ENCODE assay signal across 9 mouse cellular contexts in genomic region chr1:33946601-33947395, GRCm38 (mm10). TPM values are rescaled to one million over a fixed set of nuclear protein-coding genes. Genes with fewer than 3 reads are reported as not detected.
DNase-seq lines count a peak whose midpoint lies in the region; ATAC-seq and TF ChIP-seq lines count a peak whose summit lies in the region.
"Had no signal": no experiment of that assay in that cellular context is flagged by ENCODE, and none has a peak within 500 bp of the region (broad histone marks: within the 10 kb centered on the region; RNA-seq: fewer than 3 reads in every experiment).

No protein-coding gene starts in this region.

- H3K9me3 ChIP-seq in kidney, embryonic 14.5 days (ENCODE audit: control insufficient read depth, low read length): no peaks in the 10 kb centered on the region
- H3K9me3 ChIP-seq in heart, postnatal 0 days (replicated peaks; ENCODE audit: control insufficient read depth, low read length): no peaks in the 10 kb centered on the region
- H3K9me3 ChIP-seq in midbrain, embryonic 15.5 days: no peaks in the 10 kb centered on the region

- H3K4me1 ChIP-seq in kidney, embryonic 14.5 days (ENCODE audit: control insufficient read depth, insufficient read depth, low read length): no peaks in the 10 kb centered on the region
- H3K4me1 ChIP-seq in cortical plate, adult 2 months (ENCODE audit: control insufficient read depth, insufficient read depth, low read length): peaks cover 4% of the 10 kb centered on the region
- H3K4me1 ChIP-seq in heart, postnatal 0 days (ENCODE audit: control insufficient read depth, insufficient read depth): peaks cover 18% of the 10 kb centered on the region
- no peaks in the 10 kb centered on the region for H3K4me1 ChIP-seq in midbrain, embryonic 15.5 days
- H3K4me1 ChIP-seq: megakaryocyte, embryonic 14.5 days had no signal

- H3K4me2 ChIP-seq in kidney, embryonic 14.5 days (replicated peaks; ENCODE audit: low read depth, low read length): no peak overlapping the region
- no peak overlapping the region for H3K4me2 ChIP-seq in heart, postnatal 0 days (ENCODE audit: low read depth, low read length)
- H3K4me2 ChIP-seq in midbrain, embryonic 15.5 days: no peak overlapping the region

- 0 out of 2 replicates have a peak, but pooled peaks have one; percentile 26 for TF ChIP-seq POLR2A in cortical plate, adult 2 months (IDR thresholded peaks at IDR 0.05; ENCODE audit: extremely low read depth, insufficient read depth, low read length)

- H3K4me3 ChIP-seq in kidney, embryonic 14.5 days (ENCODE audit: low read length): no peak overlapping the region
- no peak overlapping the region for H3K4me3 ChIP-seq in cortical plate, adult 2 months (ENCODE audit: insufficient read depth, low read length)
- H3K4me3 ChIP-seq in heart, postnatal 0 days (ENCODE audit: low read depth, low read length): no peak overlapping the region
- H3K4me3 ChIP-seq in midbrain, embryonic 15.5 days: no peak overlapping the region
- H3K4me3 ChIP-seq: megakaryocyte, embryonic 14.5 days had no signal

- TF ChIP-seq EP300 in heart, postnatal 0 days (IDR thresholded peaks at IDR 0.05; ENCODE audit: low read depth): no peak

- H3K9ac ChIP-seq in kidney, embryonic 14.5 days (ENCODE audit: low read depth, low read length): no peak overlapping the region
- H3K9ac ChIP-seq in heart, postnatal 0 days (replicated peaks; ENCODE audit: low read depth, low read length): no peak overlapping the region
- no peak overlapping the region for H3K9ac ChIP-seq in midbrain, embryonic 15.5 days

- no peaks in the 10 kb centered on the region for H3K27me3 ChIP-seq in kidney, embryonic 14.5 days (ENCODE audit: control insufficient read depth, insufficient read depth, low read length)
- H3K27me3 ChIP-seq in heart, postnatal 0 days (ENCODE audit: control insufficient read depth, insufficient read depth, low read length): no peaks in the 10 kb centered on the region
- H3K27me3 ChIP-seq in midbrain, embryonic 15.5 days (replicated peaks): no peaks in the 10 kb centered on the region

- TF ChIP-seq CTCF in cortical plate, adult 2 months (IDR thresholded peaks at IDR 0.05; ENCODE audit: extremely low read depth, insufficient read depth, low read length): no peak
- TF ChIP-seq CTCF in heart, postnatal 0 days (IDR thresholded peaks at IDR 0.05; ENCODE audit: low read depth): no peak

- peak; percentile 64; the same call in 1 of the 2 replicates for ATAC-seq in kidney, embryonic 14.5 days (ENCODE audit: low FRiP score, low TSS enrichment)
- ATAC-seq in heart, postnatal 0 days (ENCODE audit: insufficient read depth, low read depth): peak; percentile 78
- peak; percentile 62; the same call in 1 of the 2 replicates for ATAC-seq in midbrain, embryonic 15.5 days (replicated peaks)
- ATAC-seq in monocyte, adult 5-6 weeks (replicated peaks; ENCODE audit: insufficient number of reproducible peaks, low FRiP score, low TSS enrichment, poor library complexity, severe bottlenecking): no peak
- no peak for ATAC-seq in activated CD4-positive, CD25-positive, alpha-beta regulatory T cell, adult 4 months

- no peak for DNase-seq in kidney, adult 9 months
- DNase-seq in heart, postnatal 0 days (ENCODE audit: low spot score): peak; percentile 79
- no peak for DNase-seq in adrenal gland, postnatal 25 days

- no peak overlapping the region for H3K27ac ChIP-seq in kidney, embryonic 14.5 days (ENCODE audit: low read depth, low read length)
- peak overlapping the region; percentile 83 for H3K27ac ChIP-seq in cortical plate, adult 2 months (ENCODE audit: insufficient read depth, low read length)
- H3K27ac ChIP-seq in heart, postnatal 0 days (ENCODE audit: low read depth): peak overlapping the region; percentile 79
- 0 out of 2 replicates have a peak overlapping the region, but pooled peaks have one; percentile 20 for H3K27ac ChIP-seq in midbrain, embryonic 15.5 days

- WGBS in kidney, embryonic 14.5 days: 62% methylated on average over 12 of the region's 12 CpGs
- 50% methylated on average over 12 of the region's 12 CpGs for WGBS in heart, postnatal 0 days
- 76% methylated on average over 12 of the region's 12 CpGs for WGBS in midbrain, embryonic 15.5 days

- H3K36me3 ChIP-seq in kidney, embryonic 14.5 days (ENCODE audit: control insufficient read depth, insufficient read depth, low read length): no peaks in the 10 kb centered on the region
- H3K36me3 ChIP-seq in heart, postnatal 0 days (replicated peaks; ENCODE audit: control insufficient read depth, insufficient read depth, low read length): no peaks in the 10 kb centered on the region
- no peaks in the 10 kb centered on the region for H3K36me3 ChIP-seq in midbrain, embryonic 15.5 days (replicated peaks)

RNA-seq across cellular contexts. Expression of gene Dst, which starts 38.8 kb away (rescaled TPM):
- polyA plus RNA-seq in kidney, embryonic 14.5 days (2014; fragmentation: Nextera tagmentation; extraction: Ambion mirVana): 26.0 and 44.3 TPM in 2 replicates
- polyA plus RNA-seq in cortical plate, adult 2 months (2012; rRNA removed): 88.5 TPM in 2 replicates
- total RNA-seq in heart, postnatal 0 days (2014; rRNA removed; ENCODE audit: low replicate concordance): 104 and 106 TPM in 2 replicates
- polyA plus RNA-seq in heart, postnatal 0 days (2015; fragmentation: Nextera tagmentation; extraction: Ambion mirVana): 18.2 and 21.7 TPM in 2 replicates
- 38.7 and 43.0 TPM in 2 replicates for polyA plus RNA-seq in midbrain, embryonic 15.5 days (2015; fragmentation: Nextera tagmentation; extraction: Ambion mirVana)
- total RNA-seq in monocyte, adult 5-6 weeks (2017): 0.29 to 2.0 TPM (median 0.96 TPM) in 3 replicates
- 134 and 152 TPM in 2 replicates for total RNA-seq in adrenal gland, postnatal 25 days (2021)
- polyA plus RNA-seq in activated CD4-positive, CD25-positive, alpha-beta regulatory T cell, adult 4 months (2017; shearing (Covaris generic)): 10 to 100 TPM; 20.3 to 21.7 TPM

RNA-seq across cellular contexts. Expression of gene Bend6, which starts 39.2 kb away (rescaled TPM):
- polyA plus RNA-seq in kidney, embryonic 14.5 days (2014; fragmentation: Nextera tagmentation; extraction: Ambion mirVana): 0.47 and 0.55 TPM in 2 replicates
- polyA plus RNA-seq in cortical plate, adult 2 months (2012; rRNA removed): 146 and 157 TPM in 2 replicates
- 0.81 and 8.1 TPM in 2 replicates for total RNA-seq in heart, postnatal 0 days (2014; rRNA removed; ENCODE audit: low replicate concordance)
- polyA plus RNA-seq in heart, postnatal 0 days (2015; fragmentation: Nextera tagmentation; extraction: Ambion mirVana): 1.9 TPM in 2 replicates
- 45.6 and 48.4 TPM in 2 replicates for polyA plus RNA-seq in midbrain, embryonic 15.5 days (2015; fragmentation: Nextera tagmentation; extraction: Ambion mirVana)
- total RNA-seq in monocyte, adult 5-6 weeks (2017): 0.97 to 3.2 TPM in 2 of 3 replicates, not detected in the other
- total RNA-seq in adrenal gland, postnatal 25 days (2021): 0.82 and 2.9 TPM in 2 replicates
- 1 to 10 TPM; 2.2 to 6.0 TPM for polyA plus RNA-seq in activated CD4-positive, CD25-positive, alpha-beta regulatory T cell, adult 4 months (2017; shearing (Covaris generic))

Comparison
In these comparisons a context has a peak if more than half of its experiments do, and no peak if none do; other contexts are left out.
1. ATAC-seq: peak in kidney, embryonic 14.5 days (single experiment), heart, postnatal 0 days (single experiment) and midbrain, embryonic 15.5 days (single experiment); none in monocyte, adult 5-6 weeks (single experiment) and activated CD4-positive, CD25-positive, alpha-beta regulatory T cell, adult 4 months (single experiment).